Mouse (Mus musculus): Measurements from ENCODE around the gene Tsga10. TPM values are rescaled to one million over a fixed set of nuclear protein-coding genes. Genes with fewer than 3 reads are reported as not detected.
"Not testable (repeated sequence)": the region's sequence is repeated elsewhere in the genome, so short reads cannot be mapped to it uniquely, and the experiment has no call there.

Gene Tsga10
- polyA plus RNA-seq, 1 experiment from 2014 or later = 12.0 TPM

DNA sequence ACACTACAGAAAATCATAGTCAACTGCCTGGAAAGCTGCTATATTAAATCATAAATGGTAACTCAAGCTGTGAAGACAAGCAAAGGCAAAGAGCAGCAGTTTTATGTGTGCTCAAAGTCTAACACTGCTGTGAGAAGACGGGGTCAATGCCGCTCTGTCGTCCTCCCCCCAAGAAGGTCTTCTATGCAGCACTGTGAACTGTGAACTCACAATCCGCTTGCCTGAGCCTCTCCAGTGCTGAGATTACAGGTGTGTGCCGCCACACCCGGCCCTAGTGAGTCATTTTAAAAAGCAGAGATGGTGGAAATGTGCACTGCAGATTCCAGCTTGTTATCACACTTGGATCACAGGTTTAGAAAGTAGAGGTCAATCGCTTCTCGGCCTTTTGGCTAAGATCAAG, 19.4 kb downstream of the Tsga10 start:
- H3K27me3 ChIP-seq (replicated peaks) = no peaks in the 10 kb centered on the region
- no peak overlapping the region for H3K9ac ChIP-seq (replicated peaks)
- H3K36me3 ChIP-seq = no peaks in the 10 kb centered on the region
- H3K27ac ChIP-seq (replicated peaks) = no peak overlapping the region
- 87% methylated on average over 8 of the region's 8 CpGs for WGBS
- no peaks in the 10 kb centered on the region for H3K4me1 ChIP-seq
- ATAC-seq (ENCODE audit: low FRiP score) = no peak
- no peak overlapping the region for H3K4me3 ChIP-seq (replicated peaks)
- no peak overlapping the region for H3K4me2 ChIP-seq
- H3K9me3 ChIP-seq (replicated peaks) = no peaks in the 10 kb centered on the region

DNA sequence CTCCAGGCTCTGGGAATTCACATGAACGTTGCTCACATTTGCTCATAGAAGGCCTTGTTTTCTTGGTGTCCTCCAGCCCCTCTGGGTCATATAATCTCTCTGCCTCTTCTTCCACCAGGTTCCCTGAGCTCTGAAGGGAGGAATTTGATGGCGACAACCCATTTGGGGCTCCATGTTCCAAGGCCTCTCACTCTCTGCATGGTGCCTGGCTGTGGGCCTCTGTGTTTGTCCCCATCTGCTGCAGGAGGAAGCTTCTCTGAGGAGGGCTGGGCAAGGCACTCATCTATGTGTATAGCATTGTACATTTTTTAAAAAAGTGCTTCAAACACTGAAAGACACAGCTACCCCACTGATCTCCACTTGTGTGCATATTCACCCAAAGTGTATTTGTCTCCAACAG, 34.5 kb downstream of the Tsga10 start:
- H3K4me1 ChIP-seq = no peaks in the 10 kb centered on the region
- H3K9me3 ChIP-seq (replicated peaks) = no peaks in the 10 kb centered on the region
- ATAC-seq (ENCODE audit: low FRiP score) = no peak
- WGBS = 30% methylated on average over 2 of the region's 2 CpGs
- no peak overlapping the region for H3K27ac ChIP-seq (replicated peaks)
- no peak overlapping the region for H3K9ac ChIP-seq (replicated peaks)
- H3K4me2 ChIP-seq = no peak overlapping the region
- H3K36me3 ChIP-seq = peaks cover 22% of the 10 kb centered on the region
- no peak overlapping the region for H3K4me3 ChIP-seq (replicated peaks)
- H3K27me3 ChIP-seq (replicated peaks) = no peaks in the 10 kb centered on the region

- not testable (repeated sequence) for H3K27me3 ChIP-seq (replicated peaks); H3K27ac ChIP-seq (replicated peaks); H3K4me1 ChIP-seq; H3K4me3 ChIP-seq (replicated peaks); H3K9ac ChIP-seq (replicated peaks); ATAC-seq (ENCODE audit: low FRiP score); H3K9me3 ChIP-seq (replicated peaks); H3K4me2 ChIP-seq; H3K36me3 ChIP-seq
- WGBS = 82% methylated on average over 1 of the region's 1 CpGs
These were observed 63.9 kb downstream of the Tsga10 start for GRCm38 (mm10) chr1:37802291-37802690.

DNA sequence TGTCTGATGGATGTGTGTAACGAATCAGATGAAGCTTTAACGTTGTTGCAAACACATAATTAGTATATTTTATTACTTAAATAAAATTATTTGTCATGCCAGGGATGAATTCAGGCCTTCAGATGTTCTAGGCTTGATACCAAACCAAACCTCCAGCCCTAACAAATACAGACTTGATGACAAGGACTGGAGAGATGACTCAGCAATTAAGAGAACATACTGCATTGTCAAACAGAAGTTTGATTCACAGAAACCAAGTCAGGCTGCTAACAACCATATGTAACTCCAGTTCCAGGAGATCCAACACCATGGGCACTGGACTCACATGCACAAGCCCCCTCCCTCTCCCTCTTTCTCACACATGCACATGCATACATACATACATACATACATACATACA, 65.9 kb downstream of the Tsga10 start:
- H3K4me1 ChIP-seq = no peaks in the 10 kb centered on the region
- no peak for ATAC-seq (ENCODE audit: low FRiP score)
- H3K9me3 ChIP-seq (replicated peaks) = no peaks in the 10 kb centered on the region
- H3K27me3 ChIP-seq (replicated peaks) = no peaks in the 10 kb centered on the region
- H3K36me3 ChIP-seq = no peaks in the 10 kb centered on the region
- no peak overlapping the region for H3K27ac ChIP-seq (replicated peaks)
- no peak overlapping the region for H3K4me3 ChIP-seq (replicated peaks)
- H3K4me2 ChIP-seq = no peak overlapping the region
- no peak overlapping the region for H3K9ac ChIP-seq (replicated peaks)
- WGBS = 88% methylated on average over 2 of the region's 2 CpGs

- Histone ChIP-seq H3K9ac (replicated peaks) (no peak overlapping the region), H3K4me3 (replicated peaks) (no peak overlapping the region), H3K4me2 (no peak overlapping the region), H3K4me1 (no peaks in the 10 kb centered on the region), H3K27me3 (replicated peaks) (no peaks in the 10 kb centered on the region), H3K27ac (replicated peaks) (no peak overlapping the region), H3K36me3 (no peaks in the 10 kb centered on the region), H3K9me3 (replicated peaks) (no peaks in the 10 kb centered on the region)
- no peak for ATAC-seq (ENCODE audit: low FRiP score)
- 70% methylated on average over 3 of the region's 3 CpGs for WGBS
These were observed 66.7 kb downstream of the Tsga10 start for GRCm38 (mm10) chr1:37799505-37799904.

- no peak overlapping the region for H3K27ac ChIP-seq (replicated peaks)
- ATAC-seq (ENCODE audit: low FRiP score) = no peak
- no peaks in the 10 kb centered on the region for H3K36me3 ChIP-seq
- no peak overlapping the region for H3K4me2 ChIP-seq
- no peaks in the 10 kb centered on the region for H3K4me1 ChIP-seq
- no peaks in the 10 kb centered on the region for H3K9me3 ChIP-seq (replicated peaks)
- no peaks in the 10 kb centered on the region for H3K27me3 ChIP-seq (replicated peaks)
- no peak overlapping the region for H3K9ac ChIP-seq (replicated peaks)
- no peak overlapping the region for H3K4me3 ChIP-seq (replicated peaks)
These were observed 106.8 kb downstream of the Tsga10 start for GRCm38 (mm10) chr1:37759407-37759806.

DNA sequence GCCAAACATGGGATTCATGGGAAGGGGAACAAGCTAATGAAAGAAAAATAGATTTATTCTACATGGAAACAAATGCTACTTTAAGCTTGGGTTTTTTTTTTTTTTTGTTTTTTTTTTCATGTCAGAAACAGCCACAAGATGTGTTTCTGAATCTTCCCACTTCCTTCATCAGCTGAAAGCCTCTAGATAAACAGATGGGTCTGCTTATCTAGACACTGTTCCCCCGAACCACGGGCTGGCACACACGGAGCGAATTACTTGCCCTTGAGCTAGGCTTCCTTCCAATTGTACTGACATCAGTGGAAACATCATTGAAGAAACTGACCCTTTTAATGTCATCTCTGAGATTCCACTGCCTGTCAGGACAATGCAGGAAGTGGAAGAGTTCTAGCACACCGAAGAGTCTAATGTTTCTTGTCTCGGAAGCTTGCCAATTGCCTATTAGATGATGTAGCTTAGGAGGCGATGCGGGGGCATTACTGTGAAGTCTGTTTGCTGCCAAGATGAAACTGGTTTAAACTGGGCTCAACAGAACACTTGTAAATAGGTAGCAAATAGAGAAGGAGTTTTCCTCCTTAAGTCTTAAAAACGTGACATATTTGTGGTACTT, 121.5 kb downstream of the Tsga10 start:
- H3K4me3 ChIP-seq (replicated peaks) = no peak overlapping the region
- peaks cover 9% of the 10 kb centered on the region; the same call in 1 of the 2 replicates for H3K4me1 ChIP-seq
- no peak overlapping the region for H3K27ac ChIP-seq (replicated peaks)
- no peaks in the 10 kb centered on the region for H3K36me3 ChIP-seq
- H3K4me2 ChIP-seq = no peak overlapping the region
- no peaks in the 10 kb centered on the region for H3K9me3 ChIP-seq (replicated peaks)
- no peaks in the 10 kb centered on the region for H3K27me3 ChIP-seq (replicated peaks)
- ATAC-seq (ENCODE audit: low FRiP score) = no peak
- no peak overlapping the region for H3K9ac ChIP-seq (replicated peaks)
- 86% methylated on average over 9 of the region's 9 CpGs for WGBS

DNA sequence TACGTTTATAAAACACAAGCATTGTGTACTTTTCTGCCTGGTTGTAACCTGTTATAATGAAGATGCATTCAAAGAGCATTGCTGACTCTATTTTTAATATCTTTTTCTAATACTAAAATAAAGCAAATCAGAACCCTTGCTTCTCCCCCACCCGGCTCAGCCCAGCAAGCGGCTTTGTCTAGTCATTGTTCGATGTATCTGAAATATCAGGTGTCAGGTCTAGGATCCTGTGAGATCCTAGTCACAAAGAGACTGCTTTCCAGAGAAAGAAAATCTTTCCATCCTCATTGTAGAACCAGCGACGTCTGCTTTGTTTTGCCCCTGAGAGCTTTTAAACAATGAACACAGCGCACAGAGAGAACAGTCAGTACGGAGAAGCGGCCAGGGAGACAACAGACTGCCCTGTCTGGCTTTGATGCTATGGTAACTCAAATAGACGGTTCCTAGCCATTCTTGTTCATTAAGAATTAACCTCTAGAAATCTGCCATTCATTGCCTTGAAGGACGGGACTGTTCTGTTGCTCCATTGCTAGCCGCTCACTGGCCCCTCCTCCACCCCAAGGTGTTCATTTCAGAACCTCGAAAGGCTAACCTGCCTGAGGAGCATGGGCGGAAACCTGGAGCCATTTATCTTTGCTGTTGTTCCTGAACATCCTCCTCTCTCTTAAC, 123.5 kb downstream of the Tsga10 start:
- peak overlapping the region; percentile 25; the same call in 1 of the 2 replicates for H3K27ac ChIP-seq (replicated peaks)
- no peak overlapping the region for H3K9ac ChIP-seq (replicated peaks)
- H3K4me3 ChIP-seq (replicated peaks) = no peak overlapping the region
- WGBS = 27% methylated on average over 14 of the region's 14 CpGs
- no peaks in the 10 kb centered on the region for H3K9me3 ChIP-seq (replicated peaks)
- no peaks in the 10 kb centered on the region for H3K36me3 ChIP-seq
- H3K4me2 ChIP-seq = peak overlapping the region; percentile 32
- H3K4me1 ChIP-seq = peaks cover 9% of the 10 kb centered on the region; the same call in 1 of the 2 replicates
- no peaks in the 10 kb centered on the region for H3K27me3 ChIP-seq (replicated peaks)
- peak; percentile 53; the same call in 1 of the 2 replicates for ATAC-seq (ENCODE audit: low FRiP score)

DNA sequence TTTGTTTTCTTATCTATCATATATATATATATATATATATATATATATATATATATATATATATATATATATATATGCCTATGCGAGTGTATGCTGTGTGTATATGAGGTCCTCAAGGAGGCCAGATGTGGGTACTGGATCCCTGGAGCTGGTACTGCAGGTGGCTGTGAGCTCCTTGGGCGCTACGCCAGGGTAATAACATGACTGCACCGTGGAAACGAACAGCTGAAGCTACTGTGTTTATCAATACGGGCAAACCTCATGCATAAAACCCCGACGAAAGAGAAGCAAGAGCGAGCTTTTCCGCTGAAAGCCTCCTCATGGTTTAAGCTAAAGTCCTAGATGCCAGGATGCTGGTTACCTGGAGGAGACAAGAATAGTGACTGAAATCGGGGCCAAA, 124.1 kb downstream of the Tsga10 start:
- Histone ChIP-seq H3K9me3 (replicated peaks) (no peaks in the 10 kb centered on the region), H3K4me2 (peak overlapping the region; percentile 32; the same call in 1 of the 2 replicates), H3K9ac (replicated peaks) (no peak overlapping the region), H3K4me1 (peaks cover 9% of the 10 kb centered on the region; the same call in 1 of the 2 replicates), H3K4me3 (replicated peaks) (no peak overlapping the region), H3K27me3 (replicated peaks) (no peaks in the 10 kb centered on the region), H3K36me3 (no peaks in the 10 kb centered on the region), H3K27ac (replicated peaks) (peak overlapping the region; percentile 56; the same call in 1 of the 2 replicates)
- ATAC-seq (ENCODE audit: low FRiP score) = no peak
- 47% methylated on average over 11 of the region's 11 CpGs for WGBS

DNA sequence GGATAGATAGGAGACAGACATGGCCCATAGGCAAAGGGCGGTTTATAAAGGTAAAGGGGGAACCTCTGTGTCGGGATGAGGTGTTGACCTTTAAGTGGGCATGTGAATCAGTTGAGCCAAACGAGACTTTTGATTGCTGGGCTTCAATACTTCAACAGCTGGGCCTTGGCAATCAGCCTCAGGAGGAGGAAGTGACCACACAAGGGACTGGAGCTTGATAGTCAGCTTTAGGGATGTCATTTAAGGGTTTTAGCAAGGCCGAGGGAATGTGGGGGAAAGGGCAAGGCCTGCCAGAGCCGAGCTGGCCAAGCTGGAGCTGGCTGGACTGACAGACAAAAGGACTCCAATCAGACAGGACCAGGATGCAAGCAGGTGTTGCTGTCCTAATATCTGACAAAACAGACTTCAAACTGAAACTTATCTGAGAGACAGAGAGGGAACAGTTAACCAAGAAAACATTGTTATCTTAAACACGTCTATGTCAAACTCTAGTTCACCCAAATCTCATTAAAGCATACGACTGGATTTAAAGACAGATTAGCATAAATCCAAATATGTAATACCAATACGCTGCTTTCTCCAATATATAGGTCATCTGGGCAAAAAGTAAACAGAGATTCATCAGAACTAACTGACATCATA, 125.9 kb downstream of the Tsga10 start:
- no peaks in the 10 kb centered on the region for H3K36me3 ChIP-seq
- no peak overlapping the region for H3K27ac ChIP-seq (replicated peaks)
- ATAC-seq (ENCODE audit: low FRiP score) = no peak
- H3K4me3 ChIP-seq (replicated peaks) = no peak overlapping the region
- no peaks in the 10 kb centered on the region for H3K9me3 ChIP-seq (replicated peaks)
- H3K27me3 ChIP-seq (replicated peaks) = no peaks in the 10 kb centered on the region
- H3K4me1 ChIP-seq = peaks cover 9% of the 10 kb centered on the region; the same call in 1 of the 2 replicates
- H3K4me2 ChIP-seq = no peak overlapping the region
- WGBS = 83% methylated on average over 8 of the region's 8 CpGs
- H3K9ac ChIP-seq (replicated peaks) = no peak overlapping the region

DNA sequence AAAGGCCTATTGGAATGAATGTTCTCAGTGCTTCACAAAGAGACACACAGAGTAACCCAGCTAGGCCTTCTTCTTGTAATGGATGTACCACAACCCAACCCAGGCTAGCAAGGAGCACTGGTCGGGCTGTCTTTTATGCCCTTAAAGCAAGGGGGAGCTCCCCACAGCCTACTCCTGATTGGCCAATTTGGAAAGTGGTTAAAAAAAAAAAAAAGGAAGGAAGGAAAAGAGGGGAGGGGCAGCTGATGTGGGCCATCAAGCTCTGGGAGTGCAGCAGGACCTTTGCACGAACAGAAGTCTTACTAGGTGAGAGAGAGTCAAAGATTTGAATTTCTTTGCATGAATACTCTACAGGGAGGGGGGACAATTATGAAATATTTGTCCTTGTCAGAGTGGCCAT, 127.3 kb downstream of the Tsga10 start:
- no peak overlapping the region for H3K4me2 ChIP-seq
- 71% methylated on average over 2 of the region's 2 CpGs for WGBS
- H3K9ac ChIP-seq (replicated peaks) = no peak overlapping the region
- H3K4me3 ChIP-seq (replicated peaks) = no peak overlapping the region
- H3K36me3 ChIP-seq = no peaks in the 10 kb centered on the region
- no peak overlapping the region for H3K27ac ChIP-seq (replicated peaks)
- ATAC-seq (ENCODE audit: low FRiP score) = no peak
- H3K27me3 ChIP-seq (replicated peaks) = no peaks in the 10 kb centered on the region
- no peaks in the 10 kb centered on the region for H3K9me3 ChIP-seq (replicated peaks)
- peaks cover 9% of the 10 kb centered on the region; the same call in 1 of the 2 replicates for H3K4me1 ChIP-seq

DNA sequence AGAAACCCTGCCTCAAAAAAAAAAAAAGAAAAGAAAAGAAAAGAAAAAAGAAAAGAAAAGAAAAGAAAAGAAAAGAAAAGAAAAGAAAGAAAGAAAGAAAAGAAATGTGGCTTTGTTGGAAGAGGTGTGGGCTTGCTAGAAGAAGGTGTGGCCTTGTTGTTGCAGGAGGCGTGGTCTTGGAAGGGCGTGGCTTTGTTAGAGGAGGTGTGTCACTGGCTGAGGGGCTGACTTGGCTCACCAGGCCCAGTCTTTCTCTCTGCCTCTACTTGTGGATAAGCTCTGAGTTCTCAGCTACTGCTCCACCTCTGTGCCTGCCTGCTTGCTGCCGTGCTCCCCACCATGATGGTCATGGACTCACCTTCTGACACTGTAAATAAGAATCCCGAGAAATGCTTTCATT, 129.2 kb downstream of the Tsga10 start:
- no peaks in the 10 kb centered on the region for H3K27me3 ChIP-seq (replicated peaks)
- no peak for ATAC-seq (ENCODE audit: low FRiP score)
- H3K4me3 ChIP-seq (replicated peaks) = no peak overlapping the region
- no peak overlapping the region for H3K4me2 ChIP-seq
- no peaks in the 10 kb centered on the region for H3K9me3 ChIP-seq (replicated peaks)
- no peak overlapping the region for H3K9ac ChIP-seq (replicated peaks)
- no peak overlapping the region for H3K27ac ChIP-seq (replicated peaks)
- WGBS = 66% methylated on average over 4 of the region's 4 CpGs
- no peaks in the 10 kb centered on the region for H3K36me3 ChIP-seq
- H3K4me1 ChIP-seq = peaks cover under 1% of the 10 kb centered on the region; the same call in 1 of the 2 replicates

All from neural tube, embryonic 15.5 days (tissue).